22 mouse cellular contexts compared by ENCODE assay signal in genomic region chr17:24226721-24227120, GRCm38 (mm10). TPM values are rescaled to one million over a fixed set of nuclear protein-coding genes. Genes with fewer than 3 reads are reported as not detected.
A peak's percentile ranks its signal among the peaks of the same experiment; 100 is the strongest.
DNase-seq lines count a peak whose midpoint lies in the region; ATAC-seq lines count a peak whose summit lies in the region.
"Had no signal": no experiment of that assay in that cellular context is flagged by ENCODE, and none has a peak within 500 bp of the region (broad histone marks: within the 10 kb centered on the region; RNA-seq: fewer than 3 reads in every experiment).

No protein-coding gene starts in this region.

- peak overlapping the region; percentile 21; the same call in 1 of the 2 replicates for H3K9ac ChIP-seq in embryonic facial prominence, embryonic 13.5 days
- H3K9ac ChIP-seq in hindbrain, embryonic 13.5 days, result 0 out of 2 replicates have a peak overlapping the region, but pooled peaks have one; percentile 25
- H3K9ac ChIP-seq in hindbrain, embryonic 12.5 days, result no peak overlapping the region
- H3K9ac ChIP-seq in liver, embryonic 11.5 days (ENCODE audit: low read depth, low read length), result peak overlapping the region; percentile 28; the same call in 1 of the 2 replicates
- peak overlapping the region; percentile 33; the same call in 1 of the 2 replicates for H3K9ac ChIP-seq in liver, embryonic 15.5 days
- H3K9ac ChIP-seq: embryonic facial prominence, embryonic 12.5 days had no signal

- H3K4me1 ChIP-seq in embryonic facial prominence, embryonic 13.5 days, result no peaks in the 10 kb centered on the region
- no peaks in the 10 kb centered on the region for H3K4me1 ChIP-seq in embryonic facial prominence, embryonic 10.5 days
- H3K4me1 ChIP-seq in hindbrain, embryonic 13.5 days (replicated peaks), result no peaks in the 10 kb centered on the region
- H3K4me1 ChIP-seq in hindbrain, embryonic 12.5 days, result no peaks in the 10 kb centered on the region
- H3K4me1 ChIP-seq in liver, embryonic 11.5 days (replicated peaks; ENCODE audit: control insufficient read depth, insufficient read depth, low read length), result peaks cover 27% of the 10 kb centered on the region
- peaks cover 62% of the 10 kb centered on the region for H3K4me1 ChIP-seq in liver, embryonic 15.5 days (replicated peaks)
- H3K4me1 ChIP-seq: embryonic facial prominence, embryonic 12.5 days; forebrain, embryonic 10.5 days; hindbrain, embryonic 10.5 days had no signal

- no peaks in the 10 kb centered on the region for H3K9me3 ChIP-seq in embryonic facial prominence, embryonic 13.5 days
- H3K9me3 ChIP-seq in embryonic facial prominence, embryonic 10.5 days, result no peaks in the 10 kb centered on the region
- H3K9me3 ChIP-seq in hindbrain, embryonic 13.5 days, result no peaks in the 10 kb centered on the region
- no peaks in the 10 kb centered on the region for H3K9me3 ChIP-seq in hindbrain, embryonic 12.5 days (replicated peaks)
- H3K9me3 ChIP-seq in liver, embryonic 11.5 days (ENCODE audit: control insufficient read depth, low read length), result no peaks in the 10 kb centered on the region
- no peaks in the 10 kb centered on the region for H3K9me3 ChIP-seq in liver, embryonic 15.5 days (replicated peaks)
- H3K9me3 ChIP-seq: embryonic facial prominence, embryonic 12.5 days; forebrain, embryonic 10.5 days; hindbrain, embryonic 10.5 days had no signal

- no peak overlapping the region for H3K4me2 ChIP-seq in embryonic facial prominence, embryonic 13.5 days
- H3K4me2 ChIP-seq in hindbrain, embryonic 13.5 days, result no peak overlapping the region
- no peak overlapping the region for H3K4me2 ChIP-seq in hindbrain, embryonic 12.5 days (replicated peaks)
- peak overlapping the region; percentile 33; the same call in 1 of the 2 replicates for H3K4me2 ChIP-seq in liver, embryonic 11.5 days
- peak overlapping the region; percentile 47 for H3K4me2 ChIP-seq in liver, embryonic 15.5 days
- H3K4me2 ChIP-seq: embryonic facial prominence, embryonic 12.5 days had no signal

- H3K27me3 ChIP-seq in embryonic facial prominence, embryonic 13.5 days, result no peaks in the 10 kb centered on the region
- no peaks in the 10 kb centered on the region for H3K27me3 ChIP-seq in embryonic facial prominence, embryonic 10.5 days (replicated peaks; ENCODE audit: low read depth, poor library complexity, severe bottlenecking)
- no peaks in the 10 kb centered on the region for H3K27me3 ChIP-seq in hindbrain, embryonic 13.5 days
- no peaks in the 10 kb centered on the region for H3K27me3 ChIP-seq in hindbrain, embryonic 12.5 days
- H3K27me3 ChIP-seq in liver, embryonic 11.5 days (replicated peaks; ENCODE audit: control insufficient read depth, insufficient read depth, low read length), result no peaks in the 10 kb centered on the region
- no peaks in the 10 kb centered on the region for H3K27me3 ChIP-seq in liver, embryonic 15.5 days
- H3K27me3 ChIP-seq: embryonic facial prominence, embryonic 12.5 days; Patski had no signal

- no peak overlapping the region for H3K27ac ChIP-seq in embryonic facial prominence, embryonic 13.5 days
- no peak overlapping the region for H3K27ac ChIP-seq in embryonic facial prominence, embryonic 10.5 days (replicated peaks)
- no peak overlapping the region for H3K27ac ChIP-seq in hindbrain, embryonic 13.5 days
- no peak overlapping the region for H3K27ac ChIP-seq in hindbrain, embryonic 12.5 days
- peak overlapping the region; percentile 95 for H3K27ac ChIP-seq in liver, embryonic 11.5 days (ENCODE audit: low read depth, low read length)
- peak overlapping the region; percentile 91 for H3K27ac ChIP-seq in liver, embryonic 15.5 days (replicated peaks)
- H3K27ac ChIP-seq: embryonic facial prominence, embryonic 12.5 days; forebrain, embryonic 10.5 days; gastrocnemius, adult 2 months; hindbrain, embryonic 10.5 days had no signal

- peaks cover 91% of the 10 kb centered on the region for H3K36me3 ChIP-seq in embryonic facial prominence, embryonic 13.5 days
- peaks cover 98% of the 10 kb centered on the region for H3K36me3 ChIP-seq in embryonic facial prominence, embryonic 10.5 days (replicated peaks)
- H3K36me3 ChIP-seq in hindbrain, embryonic 13.5 days, result peaks cover 67% of the 10 kb centered on the region
- H3K36me3 ChIP-seq in hindbrain, embryonic 12.5 days, result peaks cover 87% of the 10 kb centered on the region
- H3K36me3 ChIP-seq in liver, embryonic 11.5 days (ENCODE audit: control insufficient read depth, insufficient read depth, low read length), result peaks cover 77% of the 10 kb centered on the region
- H3K36me3 ChIP-seq in liver, embryonic 15.5 days (replicated peaks), result peaks cover 100% of the 10 kb centered on the region

- no peak overlapping the region for H3K4me3 ChIP-seq in embryonic facial prominence, embryonic 13.5 days
- no peak overlapping the region for H3K4me3 ChIP-seq in embryonic facial prominence, embryonic 10.5 days
- no peak overlapping the region for H3K4me3 ChIP-seq in hindbrain, embryonic 13.5 days
- H3K4me3 ChIP-seq in hindbrain, embryonic 12.5 days, result no peak overlapping the region
- no peak overlapping the region for H3K4me3 ChIP-seq in liver, embryonic 11.5 days (ENCODE audit: low read depth, low read length)
- H3K4me3 ChIP-seq in liver, embryonic 15.5 days (replicated peaks), result peak overlapping the region; percentile 10
- H3K4me3 ChIP-seq: embryonic facial prominence, embryonic 12.5 days; forebrain, embryonic 10.5 days; gastrocnemius, adult 2 months; hindbrain, embryonic 10.5 days had no signal

- WGBS in embryonic facial prominence, embryonic 13.5 days, result 93% methylated on average over 8 of the region's 8 CpGs
- WGBS in embryonic facial prominence, embryonic 10.5 days, result 93% methylated on average over 8 of the region's 8 CpGs
- WGBS in hindbrain, embryonic 13.5 days, result 91% methylated on average over 8 of the region's 8 CpGs
- 87% methylated on average over 8 of the region's 8 CpGs for WGBS in hindbrain, embryonic 12.5 days
- 92% methylated on average over 8 of the region's 8 CpGs for WGBS in liver, embryonic 11.5 days
- WGBS in liver, embryonic 15.5 days (ENCODE audit: insufficient replicate concordance), result 83% methylated on average over 8 of the region's 8 CpGs

- no peak for DNase-seq in embryonic facial prominence, embryonic 10.5 days (ENCODE audit: low spot score)
- no peak for DNase-seq in liver, embryonic 11.5 days (ENCODE audit: low spot score)
- DNase-seq in retina, embryonic 14.5 days (ENCODE audit: low spot score), result no peak
- no peak for DNase-seq in cerebellum, adult 11-12 months
- DNase-seq: adrenal gland, postnatal 14 days; cerebellum, adult 8-10 months; cerebellum, postnatal 14 days; embryo, embryonic 11 days; gastrocnemius, adult 2 months; gastrocnemius, postnatal 25 days had no signal

- no peak for ATAC-seq in embryonic facial prominence, embryonic 13.5 days (ENCODE audit: insufficient number of reproducible peaks, insufficient read depth, low FRiP score, low TSS enrichment, low read depth)
- no peak for ATAC-seq in hindbrain, embryonic 13.5 days (ENCODE audit: low FRiP score)
- no peak for ATAC-seq in hindbrain, embryonic 12.5 days (ENCODE audit: low FRiP score)
- no peak for ATAC-seq in liver, embryonic 11.5 days (replicated peaks; ENCODE audit: low FRiP score)
- no peak for ATAC-seq in liver, embryonic 15.5 days (ENCODE audit: insufficient read depth)
- ATAC-seq: activated CD4-positive, CD25-positive, alpha-beta regulatory T cell, adult 4 months; forebrain, embryonic 14.5 days; hindbrain, embryonic 16.5 days; inflammation-experienced regulatory T-cells, adult 6 months; Patski had no signal

RNA-seq across cellular contexts. Expression of gene Tedc2, which starts 6.1 kb away (rescaled TPM):
- polyA plus RNA-seq in embryonic facial prominence, embryonic 13.5 days (2015; fragmentation: Nextera tagmentation; extraction: Ambion mirVana), result 15.7 and 16.3 TPM in 2 replicates
- 23.0 and 24.8 TPM in 2 replicates for polyA plus RNA-seq in embryonic facial prominence, embryonic 10.5 days (2016; fragmentation: Nextera tagmentation; extraction: Ambion mirVana)
- polyA plus RNA-seq in hindbrain, embryonic 13.5 days (2015; fragmentation: Nextera tagmentation; extraction: Ambion mirVana), result 11.8 and 12.8 TPM in 2 replicates
- 14.8 and 15.6 TPM in 2 replicates for polyA plus RNA-seq in hindbrain, embryonic 12.5 days (2016; fragmentation: Nextera tagmentation; extraction: Ambion mirVana)
- 16.6 and 17.2 TPM in 2 replicates for polyA plus RNA-seq in liver, embryonic 11.5 days (2014; fragmentation: Nextera tagmentation; extraction: Ambion mirVana)
- 8.2 and 9.6 TPM in 2 replicates for polyA plus RNA-seq in liver, embryonic 15.5 days (2015; fragmentation: Nextera tagmentation; extraction: Ambion mirVana)

RNA-seq across cellular contexts. Expression of gene Ntn3, which starts 17.4 kb away (rescaled TPM):
- 13.0 and 14.0 TPM in 2 replicates for polyA plus RNA-seq in embryonic facial prominence, embryonic 13.5 days (2015; fragmentation: Nextera tagmentation; extraction: Ambion mirVana)
- polyA plus RNA-seq in embryonic facial prominence, embryonic 10.5 days (2016; fragmentation: Nextera tagmentation; extraction: Ambion mirVana), result 5.0 and 7.3 TPM in 2 replicates
- 4.2 and 5.2 TPM in 2 replicates for polyA plus RNA-seq in hindbrain, embryonic 13.5 days (2015; fragmentation: Nextera tagmentation; extraction: Ambion mirVana)
- polyA plus RNA-seq in hindbrain, embryonic 12.5 days (2016; fragmentation: Nextera tagmentation; extraction: Ambion mirVana), result 10.9 and 12.1 TPM in 2 replicates
- 2.3 and 2.7 TPM in 2 replicates for polyA plus RNA-seq in liver, embryonic 11.5 days (2014; fragmentation: Nextera tagmentation; extraction: Ambion mirVana)
- polyA plus RNA-seq in liver, embryonic 15.5 days (2015; fragmentation: Nextera tagmentation; extraction: Ambion mirVana), result 1.1 and 1.2 TPM in 2 replicates
- polyA plus RNA-seq: activated CD4-positive, CD25-positive, alpha-beta regulatory T cell, adult 4 months; inflammation-experienced regulatory T-cells, adult 6 months had no signal

RNA-seq across cellular contexts. Expression of gene Tbc1d24, which starts 21.4 kb away (rescaled TPM):
- polyA plus RNA-seq in embryonic facial prominence, embryonic 13.5 days (2015; fragmentation: Nextera tagmentation; extraction: Ambion mirVana), result 10.2 and 10.3 TPM in 2 replicates
- 6.0 and 6.1 TPM in 2 replicates for polyA plus RNA-seq in embryonic facial prominence, embryonic 10.5 days (2016; fragmentation: Nextera tagmentation; extraction: Ambion mirVana)
- 24.4 and 25.5 TPM in 2 replicates for polyA plus RNA-seq in hindbrain, embryonic 13.5 days (2015; fragmentation: Nextera tagmentation; extraction: Ambion mirVana)
- polyA plus RNA-seq in hindbrain, embryonic 12.5 days (2016; fragmentation: Nextera tagmentation; extraction: Ambion mirVana), result 13.5 and 17.0 TPM in 2 replicates
- polyA plus RNA-seq in liver, embryonic 11.5 days (2014; fragmentation: Nextera tagmentation; extraction: Ambion mirVana), result 13.3 and 14.5 TPM in 2 replicates
- polyA plus RNA-seq in liver, embryonic 15.5 days (2015; fragmentation: Nextera tagmentation; extraction: Ambion mirVana), result 6.6 and 7.9 TPM in 2 replicates

RNA-seq across cellular contexts. Expression of gene Ccnf, which starts 24.6 kb away (rescaled TPM):
- polyA plus RNA-seq in embryonic facial prominence, embryonic 13.5 days (2015; fragmentation: Nextera tagmentation; extraction: Ambion mirVana), result 61.9 and 63.1 TPM in 2 replicates
- polyA plus RNA-seq in embryonic facial prominence, embryonic 10.5 days (2016; fragmentation: Nextera tagmentation; extraction: Ambion mirVana), result 113 and 122 TPM in 2 replicates
- polyA plus RNA-seq in hindbrain, embryonic 13.5 days (2015; fragmentation: Nextera tagmentation; extraction: Ambion mirVana), result 17.2 and 17.9 TPM in 2 replicates
- polyA plus RNA-seq in hindbrain, embryonic 12.5 days (2016; fragmentation: Nextera tagmentation; extraction: Ambion mirVana), result 49.2 and 53.3 TPM in 2 replicates
- polyA plus RNA-seq in liver, embryonic 11.5 days (2014; fragmentation: Nextera tagmentation; extraction: Ambion mirVana), result 95.6 and 107 TPM in 2 replicates
- polyA plus RNA-seq in liver, embryonic 15.5 days (2015; fragmentation: Nextera tagmentation; extraction: Ambion mirVana), result 71.5 and 75.6 TPM in 2 replicates

RNA-seq across cellular contexts. Expression of gene Atp6v0c, which starts 57.2 kb away (rescaled TPM):
- 420 and 448 TPM in 2 replicates for polyA plus RNA-seq in embryonic facial prominence, embryonic 13.5 days (2015; fragmentation: Nextera tagmentation; extraction: Ambion mirVana)
- polyA plus RNA-seq in embryonic facial prominence, embryonic 10.5 days (2016; fragmentation: Nextera tagmentation; extraction: Ambion mirVana), result 422 and 435 TPM in 2 replicates
- 1,028 and 1,039 TPM in 2 replicates for polyA plus RNA-seq in hindbrain, embryonic 13.5 days (2015; fragmentation: Nextera tagmentation; extraction: Ambion mirVana)
- polyA plus RNA-seq in hindbrain, embryonic 12.5 days (2016; fragmentation: Nextera tagmentation; extraction: Ambion mirVana), result 558 and 595 TPM in 2 replicates
- 476 and 499 TPM in 2 replicates for polyA plus RNA-seq in liver, embryonic 11.5 days (2014; fragmentation: Nextera tagmentation; extraction: Ambion mirVana)
- polyA plus RNA-seq in liver, embryonic 15.5 days (2015; fragmentation: Nextera tagmentation; extraction: Ambion mirVana), result 362 and 405 TPM in 2 replicates

Comparison
In these comparisons a context has a peak if more than half of its experiments do, and no peak if none do; other contexts are left out.
1. H3K27ac ChIP-seq: peak in liver, embryonic 11.5 days (single experiment) and liver, embryonic 15.5 days (single experiment); none in embryonic facial prominence, embryonic 13.5 days (single experiment), embryonic facial prominence, embryonic 10.5 days (single experiment), hindbrain, embryonic 13.5 days (single experiment) and hindbrain, embryonic 12.5 days (single experiment).
2. H3K4me2 ChIP-seq: peak in liver, embryonic 11.5 days (single experiment) and liver, embryonic 15.5 days (single experiment); none in embryonic facial prominence, embryonic 13.5 days (single experiment), hindbrain, embryonic 13.5 days (single experiment) and hindbrain, embryonic 12.5 days (single experiment).